Mouse (Mus musculus) hematopoietic stem cell, adult 5-6 weeks (primary cell): ENCODE data around the gene Tomm5. TPM values are rescaled to one million over a fixed set of nuclear protein-coding genes. Genes with fewer than 3 reads are reported as not detected.
"Not testable (repeated sequence)": the region's sequence is repeated elsewhere in the genome, so short reads cannot be mapped to it uniquely, and the experiment has no call there.

ENCODE experiments used
- ATAC-seq, 2 experiments: fragments of 125-278 bp in 1 of 2; replicated peaks in 1 of 2; 2 replicates each; pipeline ENCODE4 v1.8.0; 2016 to 2017; ENCODE audit warnings: inconsistent platforms in 2 of 2, mild to moderate bottlenecking in 2 of 2, moderate number of reproducible peaks in 2 of 2, low read depth in 1 of 2, moderate TSS enrichment in 1 of 2; ENCODE audit not compliant: low FRiP score in 2 of 2, poor library complexity in 2 of 2, severe bottlenecking in 2 of 2, insufficient read depth in 1 of 2, low TSS enrichment in 1 of 2
- total RNA-seq: library from RNA; stranded (forward); fragments of 172-1452, 232-1000 nt; gene quantifications from 2 replicates; pipeline ENCODE4 v1.2.3, GENCODE M21; 2017

Tomm5 gene
- total RNA-seq, result 132 and 175 TPM in 2 replicates

GRCm38 (mm10) chr4:45107601-45108277 is at the start of gene Tomm5:
Tomm5 (minus strand) TSS chr4:45108114.
- ATAC-seq, result peak; percentile 98

- no peak for ATAC-seq
Measured at GRCm38 (mm10) chr4:45156433-45156832, 48.5 kb upstream of the Tomm5 start.

GRCm38 (mm10) chr4:45143005-45143404 is 35.1 kb upstream of the Tomm5 start:
- no peak for ATAC-seq

DNA sequence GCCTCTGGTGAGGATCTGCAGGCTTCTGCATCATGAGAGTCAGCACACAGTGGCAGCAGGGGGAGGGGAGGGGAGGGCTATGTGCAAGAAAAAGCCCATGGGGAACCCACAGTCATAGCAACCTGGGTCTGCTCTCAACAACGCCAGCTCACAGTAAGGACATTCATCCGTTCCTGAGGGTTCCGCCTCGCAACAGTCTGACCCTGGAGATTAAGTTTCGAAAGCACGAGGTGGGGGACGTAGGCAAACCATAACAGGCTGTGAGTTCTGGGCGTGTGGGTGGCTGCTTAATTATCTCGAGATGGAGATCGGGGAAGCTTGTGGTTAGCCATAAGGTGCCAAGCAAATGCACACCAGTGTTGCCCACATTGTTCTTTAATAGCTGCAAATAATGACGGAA is 34.5 kb upstream of the Tomm5 start:
- ATAC-seq, result peak; percentile 54 to 59; a peak in 3 of 4 replicates

DNA sequence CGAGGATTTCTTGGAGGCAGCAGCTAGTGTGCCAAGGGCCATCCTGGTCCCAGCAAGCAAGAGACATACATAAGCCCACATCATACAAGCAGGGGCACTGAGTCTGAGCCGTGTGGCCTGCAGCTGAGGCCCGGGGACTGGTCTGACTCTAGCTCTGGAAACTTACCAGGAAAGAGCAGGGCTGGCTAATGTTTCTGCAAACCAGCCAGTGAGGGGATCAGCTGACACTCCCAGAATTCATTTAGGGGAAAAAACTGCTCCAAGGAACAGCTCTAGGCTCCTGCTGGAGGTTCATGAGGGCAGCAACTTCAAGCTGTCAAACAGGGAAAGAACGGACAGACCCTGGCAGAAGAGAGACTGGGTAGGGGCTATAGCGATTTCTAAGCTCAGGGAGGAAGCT is 33.9 kb upstream of the Tomm5 start:
- ATAC-seq, result no peak

GRCm38 (mm10) chr4:45137636-45138035 is 29.7 kb upstream of the Tomm5 start:
- ATAC-seq, result no peak

DNA sequence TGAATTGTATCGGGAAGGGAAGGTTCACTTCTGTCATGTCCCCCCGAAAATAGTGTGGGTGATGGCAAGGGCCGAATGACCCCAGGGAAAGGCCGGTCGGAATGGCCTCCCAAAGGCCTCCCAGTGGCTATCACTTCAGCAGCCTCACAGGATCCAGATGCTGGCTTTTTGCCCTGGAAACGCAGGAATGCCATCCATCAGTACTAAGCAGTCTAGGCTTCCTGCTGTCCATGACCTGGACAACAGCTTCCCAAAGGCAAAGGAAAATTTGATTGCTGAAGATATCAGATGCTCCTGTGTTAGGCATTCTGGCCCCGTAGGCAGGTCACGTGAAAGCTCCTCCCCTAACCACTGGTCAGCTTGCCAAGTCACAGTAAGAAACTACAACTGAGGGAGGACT is 26.6 kb upstream of the Tomm5 start:
- ATAC-seq, result no peak

- ATAC-seq, result no peak
Measured at GRCm38 (mm10) chr4:45131021-45131420, 23.1 kb upstream of the Tomm5 start.

GRCm38 (mm10) chr4:45121311-45121710 is 13.4 kb upstream of the Tomm5 start:
- ATAC-seq, result no peak

GRCm38 (mm10) chr4:45108456-45109110 is 669 bp upstream of the Tomm5 start:
- no peak for ATAC-seq

DNA sequence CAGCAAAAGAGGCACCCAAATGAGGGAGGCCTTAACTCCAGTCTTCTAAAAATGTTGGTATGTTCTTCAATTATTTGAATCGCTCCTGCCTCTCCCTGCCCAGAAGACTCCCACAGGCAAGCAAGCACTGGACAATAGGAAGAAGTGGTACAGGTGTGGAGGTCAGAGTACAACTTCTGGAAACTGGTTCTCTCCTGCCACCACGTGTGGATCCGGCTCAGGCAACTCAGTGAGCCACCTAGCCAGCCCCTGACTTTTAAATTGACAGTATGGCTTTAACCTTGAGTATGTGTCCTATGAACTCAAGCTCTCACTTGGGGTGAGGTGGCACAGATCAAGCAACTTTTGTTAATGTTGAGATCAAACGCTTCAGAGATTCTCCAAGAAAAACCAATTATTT is 848 bp downstream of the Tomm5 start:
- no peak for ATAC-seq

DNA sequence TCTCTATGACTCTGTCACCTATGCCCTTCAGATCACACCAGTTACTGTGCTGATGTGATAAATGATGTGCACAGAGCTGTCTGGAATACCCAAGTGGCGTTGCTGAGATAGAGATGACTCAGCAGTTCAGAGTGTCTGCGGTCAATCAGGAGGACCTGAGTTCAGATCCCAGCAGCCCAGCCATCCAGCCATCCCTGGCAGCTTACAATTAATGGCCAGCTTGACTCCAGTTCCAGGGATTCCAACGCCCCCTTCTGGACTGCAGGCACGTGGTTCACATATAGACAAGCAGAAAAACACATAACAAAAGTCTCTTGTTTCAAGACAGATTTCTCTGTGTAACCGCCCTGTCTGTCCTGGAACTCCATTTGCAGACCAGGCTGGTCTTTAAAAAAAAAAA is 1.5 kb downstream of the Tomm5 start:
- no peak for ATAC-seq

DNA sequence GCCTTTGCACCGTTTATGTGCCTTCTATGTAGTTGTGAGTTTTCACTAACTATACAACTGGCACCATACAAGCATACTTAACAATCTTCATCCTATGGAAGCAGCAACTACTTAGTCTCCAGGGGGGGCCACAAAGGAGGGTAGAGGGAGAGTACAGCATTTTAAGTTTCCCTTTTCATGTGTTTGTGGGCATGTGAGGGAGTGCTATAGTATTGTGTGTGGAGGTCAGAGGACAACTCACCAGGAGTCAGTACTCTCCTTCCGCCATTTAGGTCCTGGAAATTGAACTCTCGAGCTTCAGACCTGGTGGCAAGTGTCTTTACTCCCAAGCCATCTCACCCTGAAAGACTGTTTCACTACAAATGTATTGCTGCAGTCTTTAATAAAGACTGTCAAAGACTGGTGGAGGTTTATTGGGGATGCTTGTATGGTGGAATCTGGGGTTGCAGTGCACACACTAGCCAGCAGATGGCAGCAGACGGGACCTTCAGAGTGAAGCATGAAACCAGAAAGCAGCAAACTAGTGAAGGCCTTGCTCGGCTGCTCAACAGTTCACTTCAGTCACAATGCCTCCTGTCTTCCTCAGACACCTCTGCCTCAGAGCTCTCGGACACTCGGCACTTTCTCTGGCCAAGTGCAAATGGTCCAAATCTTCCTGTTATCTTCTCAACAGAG is 10.6 kb downstream of the Tomm5 start:
- ATAC-seq, result peak; percentile 75 to 89

- no peak for ATAC-seq
Measured at GRCm38 (mm10) chr4:45084895-45085290, 23.0 kb downstream of the Tomm5 start.

GRCm38 (mm10) chr4:45084021-45084894 is 23.7 kb downstream of the Tomm5 start, which contains the start of gene Fbxo10:
Fbxo10 (minus strand) TSS chr4:45084604.
- ATAC-seq, result peak; percentile 90 to 97

DNA sequence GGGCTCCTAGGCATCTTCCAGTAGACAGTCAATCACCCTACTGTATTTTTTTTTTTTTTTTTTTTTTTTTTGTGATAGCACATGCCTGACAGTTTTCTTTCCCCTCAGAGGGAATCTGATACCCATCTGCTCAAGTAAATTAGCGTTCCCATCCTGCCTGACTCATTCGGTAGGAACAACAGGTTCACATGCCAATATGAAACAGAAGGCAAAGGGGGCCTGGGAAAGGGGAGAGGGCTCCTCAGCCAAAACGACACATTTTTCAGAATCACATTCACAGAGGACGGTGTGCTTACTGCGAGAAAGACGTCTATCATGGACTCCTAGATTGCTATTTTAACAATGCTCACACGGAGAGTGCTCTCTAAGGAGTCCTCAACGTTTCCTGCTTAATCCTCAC is 24.4 kb downstream of the Tomm5 start:
- ATAC-seq, result no peak

DNA sequence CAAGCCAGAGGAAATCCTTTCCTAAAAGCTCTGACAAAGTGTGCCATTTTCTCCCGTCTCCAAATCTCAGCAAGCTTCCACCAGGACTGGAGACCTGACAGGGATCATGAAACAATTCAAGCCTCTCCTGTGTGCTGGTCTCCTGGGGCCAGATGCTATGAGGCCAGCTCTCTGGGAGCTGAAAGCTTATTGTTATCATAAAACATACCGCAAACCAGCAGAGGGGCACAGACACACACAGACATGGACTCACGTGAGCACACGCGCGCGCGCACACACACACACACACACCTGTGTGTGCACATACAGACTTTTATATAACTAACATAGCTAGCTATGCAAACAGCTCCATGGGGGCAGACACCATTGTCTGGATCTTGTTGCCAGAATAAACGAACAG is 25.0 kb downstream of the Tomm5 start:
- ATAC-seq, result no peak

GRCm38 (mm10) chr4:45081041-45081440 is 26.9 kb downstream of the Tomm5 start:
- not testable (repeated sequence) for ATAC-seq
